Mouse (Mus musculus): ENCODE results near the gene Sh3bp5.

GRCm38 (mm10) chr14:31397353-31397752 is 38.5 kb downstream of the Sh3bp5 start:
- TF ChIP-seq CTCF (IDR thresholded peaks at IDR 0.05; ENCODE audit: low read depth, low read length) = no peak
- no peak for TF ChIP-seq GATA2 (IDR thresholded peaks at IDR 0.05; ENCODE audit: borderline replicate concordance, low read depth, low read length)

Data from G1E (cell line).